Mouse (Mus musculus) left cerebral cortex, adult 2 months (tissue): ENCODE results near the gene Hspd1. TPM values are rescaled to one million over a fixed set of nuclear protein-coding genes. Genes with fewer than 3 reads are reported as not detected.
"Not testable (repeated sequence)": the region's sequence is repeated elsewhere in the genome, so short reads cannot be mapped to it uniquely, and the experiment has no call there.

ENCODE experiments used
- DNase-seq, 2 experiments: peaks; one replicate each; pipeline ENCODE4 v3.0.0; 2021 to 2022; ENCODE audit warnings: low spot score in 2 of 2, mixed read lengths in 1 of 2; ENCODE audit errors: extremely low spot score in 1 of 2
- H3K27ac ChIP-seq: fragments of 200-600 bp; 2 replicates; pipeline ENCODE4 v1.8.1; 2022
- H3K4me3 ChIP-seq: fragments of 200-600 bp; 2 replicates; pipeline ENCODE4 v1.8.1; 2022
- CTCF ChIP-seq: fragments of 200-600 bp; IDR thresholded peaks from 2 replicates; pipeline ENCODE4 v1.8.1; 2022; ENCODE audit warnings: antibody characterized with exemption, mild to moderate bottlenecking, moderate library complexity
- intact Hi-C: fragments of 180-260 bp; cut with DNase I; formaldehyde crosslinking; loops from one replicate; pipeline ENCODE4 v1.15.1; 2025
- long read RNA-seq, 2 experiments: library from polyadenylated mRNA; stranded (forward); transcript quantifications; one replicate each; pipeline ENCODE4 v2.0.0; 2021; ENCODE audit warnings: borderline mapping rate in 2 of 2
- total RNA-seq, 2 experiments: library from RNA; stranded (reverse); gene quantifications; 2 replicates each; pipeline ENCODE4 v1.2.3; 2021

The Hspd1 gene
- total RNA-seq, result 100 to 1,000 TPM; 151 to 170 TPM
- long read RNA-seq, experiment 1, transcript Hspd1-201 (12 exons, 2,423 nt), result major isoform, 105 of 210 reads
- long read RNA-seq, experiment 1, partial matches to known transcripts, result 15 of 210 reads
- long read RNA-seq, experiment 1, other reads (novel, unspliced or antisense), result 90 of 210 reads
- long read RNA-seq, experiment 2, transcript Hspd1-201 (12 exons, 2,423 nt), result major isoform, 89 of 152 reads
- long read RNA-seq, experiment 2, partial matches to known transcripts, result 15 of 152 reads
- long read RNA-seq, experiment 2, other reads (novel, unspliced or antisense), result 48 of 152 reads

- no peak for TF ChIP-seq CTCF
- peak within 1 kb of the TSS; percentile 95 for H3K27ac ChIP-seq
- peak within 1 kb of the TSS; percentile 63 for H3K4me3 ChIP-seq
- intact Hi-C loops, result loop anchor here (1.0 to 10.0 kb wide), 4 partner anchors 35 to 297 kb away; partner anchors contain the start of genes Coq10b, Mob4 and Sf3b1
- peak; percentile 98 to 99 for DNase-seq
Observed at GRCm38 (mm10) chr1:55087932-55088610, at the start of gene Hspd1, which contains the start of gene Hspe1. Gene Hspd1 (minus strand): TSS chr1:55088243. Gene Hspe1 (plus strand): TSS chr1:55088132.

- Histone ChIP-seq H3K4me3 (no peak overlapping the region), H3K27ac (no peak overlapping the region)
- intact Hi-C loops, result no loop called here
- TF ChIP-seq CTCF, result no peak; the same call in 1 of the 2 replicates
- DNase-seq, result no peak
Observed at GRCm38 (mm10) chr1:55135846-55136245, 47.8 kb upstream of the Hspd1 start.

DNA sequence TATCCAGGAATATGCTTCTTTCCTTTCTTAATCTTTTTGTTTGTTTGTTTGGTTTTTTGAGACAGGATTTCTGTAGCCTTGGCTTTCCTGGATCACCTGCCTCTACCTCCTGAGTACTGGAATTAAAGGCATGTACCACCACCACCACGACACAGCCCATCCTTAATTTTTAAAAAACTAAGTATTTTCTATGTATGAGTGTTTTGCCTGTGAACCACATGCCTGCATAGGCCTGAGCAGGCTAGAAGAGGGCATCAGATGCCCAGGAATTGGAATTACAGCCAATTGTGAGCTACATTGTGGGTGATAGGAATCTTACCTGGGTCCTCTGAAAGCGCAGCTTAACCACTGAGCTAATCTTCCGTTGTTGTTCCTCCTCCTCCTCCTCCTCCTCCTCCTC lies 46.3 kb upstream of the Hspd1 start:
- intact Hi-C loops, result no loop called here
- no peak for DNase-seq
- TF ChIP-seq CTCF, result no peak
- H3K27ac ChIP-seq, result no peak overlapping the region
- H3K4me3 ChIP-seq, result no peak overlapping the region

GRCm38 (mm10) chr1:55133173-55133572 lies 45.1 kb upstream of the Hspd1 start:
- no peak for TF ChIP-seq CTCF
- H3K27ac ChIP-seq, result no peak overlapping the region
- no peak for DNase-seq
- H3K4me3 ChIP-seq, result no peak overlapping the region
- intact Hi-C loops, result no loop called here

DNA sequence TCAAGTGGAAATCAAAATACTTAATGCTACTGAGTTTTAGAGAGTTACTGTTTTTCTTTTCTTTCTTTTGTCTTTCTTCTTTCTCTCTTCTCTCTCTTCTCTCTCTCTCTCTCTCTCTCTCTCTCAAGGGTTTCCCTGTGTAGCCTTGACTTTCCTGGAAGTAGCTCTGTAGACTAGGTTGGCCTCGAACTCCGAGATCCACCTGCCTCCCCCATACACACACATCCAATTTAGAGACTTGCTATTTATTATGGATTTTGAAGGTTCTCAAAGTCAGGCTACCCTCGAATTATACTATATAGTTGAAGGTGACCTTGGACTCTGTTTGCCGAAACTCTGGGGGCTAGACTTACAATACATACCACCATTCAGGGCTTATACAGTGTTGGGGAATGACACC lies 44.3 kb upstream of the Hspd1 start:
- H3K4me3 ChIP-seq, result peak overlapping the region; percentile 78
- DNase-seq, result no peak
- H3K27ac ChIP-seq, result no peak overlapping the region
- intact Hi-C loops, result no loop called here
- no peak for TF ChIP-seq CTCF

- intact Hi-C loops, result loop anchor here (1.0 to 2.0 kb wide), 5 partner anchors 27 to 106 kb away; partner anchors contain the start of genes Coq10b, Hspd1, Hspe1 and Mars2
- no peak for DNase-seq
- no peak for TF ChIP-seq CTCF
- Histone ChIP-seq H3K27ac (peak overlapping the region; percentile 98), H3K4me3 (peak overlapping the region; percentile 78)
Observed at GRCm38 (mm10) chr1:55131424-55132014, 43.5 kb upstream of the Hspd1 start.

DNA sequence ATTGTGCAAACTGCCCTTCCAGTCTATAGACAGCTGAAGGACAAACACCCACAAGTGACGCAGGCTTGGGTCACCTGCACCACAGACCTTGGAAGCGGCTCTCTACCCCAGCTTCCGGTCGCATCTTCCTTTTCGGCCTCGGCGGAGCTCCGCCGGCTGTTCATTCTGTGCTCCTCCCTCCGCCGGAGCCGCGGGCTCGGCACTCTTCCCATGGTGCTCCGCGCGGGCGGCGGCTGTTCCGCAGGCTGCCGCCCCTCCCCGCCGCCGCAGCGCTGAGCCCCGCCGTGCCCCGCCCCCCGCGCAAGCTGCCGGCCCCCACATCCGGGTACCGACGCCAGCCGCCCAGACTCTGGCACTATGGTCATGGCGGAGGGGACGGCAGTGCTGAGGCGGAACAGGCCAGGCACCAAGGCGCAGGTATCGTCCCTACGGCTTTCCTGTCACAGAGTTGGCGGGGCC lies 42.9 kb upstream of the Hspd1 start, which contains the start of gene Mob4:
TSS of gene Mob4 (plus strand) at position 289 of the 459 bp plus-strand sequence.
- Histone ChIP-seq H3K4me3 (peak within 1 kb of the TSS; percentile 78), H3K27ac (peak within 1 kb of the TSS; percentile 98)
- intact Hi-C loops, result loop anchor here (1.0 to 2.0 kb wide), 5 partner anchors 28 to 106 kb away; partner anchors contain the start of genes Coq10b, Hspd1, Hspe1 and Mars2
- TF ChIP-seq CTCF, result no peak
- DNase-seq, result peak; percentile 94 to 95

DNA sequence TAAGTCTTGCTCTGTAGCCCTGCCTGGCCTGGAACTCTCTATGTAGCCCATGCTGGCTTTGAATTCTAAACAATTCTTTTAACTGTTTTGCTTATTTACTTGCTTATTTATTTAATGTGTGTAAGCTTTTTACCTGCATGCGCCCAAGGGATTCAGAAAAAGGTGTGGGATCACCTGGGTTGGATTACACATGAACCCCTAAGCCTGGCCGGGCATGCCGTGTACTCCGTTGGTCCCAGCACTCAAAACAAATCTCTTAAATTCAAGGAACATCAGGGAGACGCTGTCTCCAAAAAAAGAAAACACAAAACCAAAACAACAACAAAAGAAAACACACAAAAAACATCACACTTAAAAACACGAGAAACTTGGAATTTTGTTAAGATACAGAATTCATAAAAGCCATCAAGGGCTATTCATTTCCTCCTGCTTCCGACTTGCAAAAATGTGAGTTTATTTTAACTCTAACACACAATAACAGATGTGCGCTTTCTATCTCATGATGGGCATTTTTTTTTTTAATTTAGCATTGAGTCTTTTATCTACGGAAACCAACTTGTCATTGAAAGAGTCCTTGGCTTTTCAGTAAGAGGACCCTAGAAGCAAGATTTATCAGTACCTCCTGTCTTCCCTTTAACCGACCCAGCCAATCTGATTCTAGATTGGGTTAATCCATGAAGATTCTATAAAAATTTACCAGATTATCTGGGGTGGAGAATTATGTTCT lies 42.3 kb upstream of the Hspd1 start:
- DNase-seq, result no peak
- intact Hi-C loops, result loop anchor here (2.0 kb wide), 2 partner anchors 28 to 104 kb away; partner anchors contain the start of gene Sf3b1
- no peak for TF ChIP-seq CTCF

GRCm38 (mm10) chr1:55129716-55130115 lies 41.7 kb upstream of the Hspd1 start:
- intact Hi-C loops, result loop anchor here (2.0 kb wide), 2 partner anchors 29 to 103 kb away; partner anchors contain the start of gene Sf3b1
- no peak for TF ChIP-seq CTCF
- Histone ChIP-seq H3K27ac (no peak overlapping the region), H3K4me3 (no peak overlapping the region)
- no peak for DNase-seq

More for the DNA sequence above, 42.3 kb upstream of the Hspd1 start:
- peak overlapping the region; percentile 78 for H3K4me3 ChIP-seq
- peak overlapping the region; percentile 97 for H3K27ac ChIP-seq

GRCm38 (mm10) chr1:55124136-55124535 lies 36.1 kb upstream of the Hspd1 start:
- intact Hi-C loops, H3K27ac ChIP-seq, DNase-seq, H3K4me3 ChIP-seq: not testable (repeated sequence)

DNA sequence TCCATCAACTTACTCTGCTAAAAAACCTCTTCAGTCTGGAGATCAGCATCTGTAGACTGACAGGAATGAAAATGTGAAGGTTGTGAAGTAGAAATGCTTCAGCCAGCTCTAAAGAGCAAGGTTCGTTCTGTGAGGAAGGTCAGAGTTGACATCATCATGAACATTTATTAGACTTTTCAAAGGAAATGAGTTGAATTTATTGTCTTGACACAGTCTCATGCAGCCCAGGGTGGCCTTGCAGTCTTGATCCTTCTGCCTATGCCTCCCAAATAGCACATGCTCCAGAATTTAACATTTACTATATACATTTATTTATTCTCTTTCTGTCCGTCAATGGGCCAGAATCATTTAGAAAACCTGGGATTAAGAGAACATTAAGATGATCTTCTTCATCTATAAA lies 35.5 kb upstream of the Hspd1 start:
- intact Hi-C loops, result no loop called here
- H3K4me3 ChIP-seq, result no peak overlapping the region
- no peak for DNase-seq

More for the DNA sequence above, 35.5 kb upstream of the Hspd1 start:
- TF ChIP-seq CTCF, result no peak
- no peak overlapping the region for H3K27ac ChIP-seq
